Mouse (Mus musculus) testis, adult 2 months (tissue): ENCODE data around the gene Kitl.

Experiments
- CTCF ChIP-seq: fragments of 200-500 bp; IDR thresholded peaks from 2 replicates; pipeline ENCODE4 v1.5.1; 2012; ENCODE audit warnings: low read depth, mild to moderate bottlenecking, inconsistent platforms, low read length, moderate library complexity; ENCODE audit not compliant: control insufficient read depth, insufficient read depth, insufficient replicate concordance
- POLR2A ChIP-seq: fragments of 200-500 bp; IDR thresholded peaks from 2 replicates; pipeline ENCODE4 v1.6.1; 2012; ENCODE audit warnings: low read depth, mild to moderate bottlenecking, inconsistent platforms, low read length, moderate library complexity; ENCODE audit not compliant: control insufficient read depth

GRCm38 (mm10) chr10:100022835-100023093 is 7.3 kb downstream of the Kitl start:
- TF ChIP-seq CTCF (no peak), POLR2A (no peak)
